Mouse (Mus musculus) E14TG2a.4 (cell line): ENCODE results near the gene Abhd2.

ENCODE experiments used
- CTCF ChIP-seq: conservative IDR thresholded peaks from 2 replicates; pipeline ENCODE4 v1.5.1; 2014; ENCODE audit warnings: low read length
- NANOG ChIP-seq: IDR thresholded peaks from 2 replicates; pipeline ENCODE4 v1.6.1; 2014; ENCODE audit warnings: borderline replicate concordance, low read length, mixed read lengths

DNA sequence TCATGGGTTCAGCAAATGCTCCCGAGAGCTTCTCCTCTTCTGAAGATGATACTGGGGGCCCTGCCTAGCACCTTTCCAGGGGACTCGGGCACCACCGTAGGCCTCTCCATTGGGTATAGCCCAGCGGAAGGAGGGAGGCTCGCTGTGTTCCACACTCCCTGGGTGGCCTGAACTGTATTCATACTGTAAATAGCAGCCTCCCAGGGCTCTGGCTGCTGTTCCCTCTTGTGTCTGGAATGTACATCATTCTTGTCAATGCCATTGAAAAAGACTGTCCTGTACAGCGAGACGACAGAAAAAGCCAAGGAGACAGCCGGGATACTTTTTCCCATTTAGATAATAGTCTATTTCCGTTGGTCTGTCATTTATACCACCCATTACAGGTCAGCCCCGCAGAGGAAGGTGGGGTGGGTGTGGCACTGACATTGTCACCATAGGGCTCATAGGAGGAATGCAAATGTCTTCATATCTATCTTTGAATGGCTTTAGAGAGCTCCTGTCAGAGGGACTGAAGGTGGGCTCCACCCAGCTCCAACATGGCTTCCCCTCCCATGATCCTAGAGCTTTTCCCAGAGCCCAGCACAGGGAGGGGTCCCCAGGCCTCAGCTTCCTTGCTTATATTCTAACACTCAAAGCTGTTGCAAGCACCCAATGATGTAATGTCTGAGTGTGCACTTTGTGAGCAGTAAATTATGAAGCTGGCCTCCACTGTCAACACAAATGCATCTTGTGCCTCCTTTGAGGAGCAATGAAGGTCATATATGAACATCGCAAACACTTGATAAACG lies 10.1 kb downstream of the Abhd2 start:
- no peak for TF ChIP-seq CTCF
- no peak for TF ChIP-seq NANOG
